Mouse (Mus musculus) intestine, postnatal 0 days (tissue): ENCODE measurements around the gene Hes5. TPM values are rescaled to one million over a fixed set of nuclear protein-coding genes. Genes with fewer than 3 reads are reported as not detected.

Experiments
- ATAC-seq: fragments of 200-750 bp; cut with Nextera tagmentation; 2 replicates; pipeline ENCODE4 v1.8.0; 2017; ENCODE audit warnings: mild to moderate bottlenecking, moderate TSS enrichment, moderate library complexity
- H3K27ac ChIP-seq: fragments of 300-500 bp; sonication (generic); 2 replicates; pipeline ENCODE4 v1.5.1; 2014; ENCODE audit warnings: mild to moderate bottlenecking, low read depth, low read length, moderate library complexity
- H3K27me3 ChIP-seq: fragments of 300-500 bp; sonication (generic); replicated peaks from 2 replicates; pipeline ENCODE4 v1.6.1; 2014; ENCODE audit warnings: low read length, mixed read lengths; ENCODE audit not compliant: control insufficient read depth, insufficient read depth
- H3K36me3 ChIP-seq: fragments of 300-500 bp; sonication (generic); 2 replicates; pipeline ENCODE4 v1.6.1; 2014; ENCODE audit warnings: mild to moderate bottlenecking, moderate library complexity; ENCODE audit not compliant: control insufficient read depth, insufficient read depth
- H3K4me1 ChIP-seq: fragments of 300-500 bp; sonication (generic); replicated peaks from 2 replicates; pipeline ENCODE4 v1.6.1; 2014; ENCODE audit warnings: antibody characterized with exemption, low read length, mixed read lengths; ENCODE audit not compliant: control insufficient read depth, insufficient read depth
- H3K4me2 ChIP-seq: fragments of 300-500 bp; sonication (generic); replicated peaks from 2 replicates; pipeline ENCODE4 v1.6.1; 2014; ENCODE audit warnings: low read depth, mild to moderate bottlenecking, moderate library complexity
- H3K4me3 ChIP-seq: fragments of 300-500 bp; sonication (generic); 2 replicates; pipeline ENCODE4 v1.5.1; 2014; ENCODE audit warnings: low read depth, low read length
- H3K9ac ChIP-seq: fragments of 300-500 bp; sonication (generic); 2 replicates; pipeline ENCODE4 v1.6.1; 2014; ENCODE audit warnings: mild to moderate bottlenecking, low read depth, low read length
- H3K9me3 ChIP-seq: fragments of 300-500 bp; sonication (generic); 2 replicates; pipeline ENCODE4 v1.6.1; 2016; ENCODE audit warnings: mixed run types; ENCODE audit not compliant: control insufficient read depth
- CTCF ChIP-seq: sonication (generic); IDR thresholded peaks from 2 replicates; pipeline ENCODE4 v1.5.1; 2016; ENCODE audit warnings: low read depth, mild to moderate bottlenecking, control low read depth, antibody characterized with exemption, moderate library complexity
- WGBS: fragments of 180-500 bp; shearing (Covaris S2); extraction: QIAGEN DNeasy Blood & Tissue Kit; methylation state at CpG from one replicate; pipeline ENCODE4 v1.1.7; 2014; 5-methylcytosine and 5-hydroxymethylcytosine counted together
- polyA plus RNA-seq: library from polyadenylated mRNA; unstranded; fragments of >200 nt; fragmentation: Nextera tagmentation; extraction: Ambion mirVana; gene quantifications from 2 replicates; pipeline ENCODE4 v1.2.1, GENCODE M21; 2015

Hes5 gene
- polyA plus RNA-seq, 1 experiment from 2014 or later = 0.29 TPM

- WGBS = 80% methylated on average over 8 of the region's 8 CpGs
- H3K36me3 ChIP-seq = peaks cover 11% of the 10 kb centered on the region; the same call in 1 of the 2 replicates
Measured at GRCm38 (mm10) chr4:155011312-155012025, 50.7 kb downstream of the Hes5 start.

More at GRCm38 (mm10) chr4:155011312-155012025, 50.7 kb downstream of the Hes5 start:
- Histone ChIP-seq H3K9me3 (no peaks in the 10 kb centered on the region), H3K9ac (no peak overlapping the region), H3K27ac (no peak overlapping the region), H3K27me3 (no peaks in the 10 kb centered on the region), H3K4me2 (no peak overlapping the region), H3K4me1 (no peaks in the 10 kb centered on the region), H3K4me3 (no peak overlapping the region)
- ATAC-seq = no peak
- no peak for TF ChIP-seq CTCF

Other genes starting within 250 kb of the Hes5 start
- 0.08 TPM in 1 of 2 replicates, not detected in the other for gene Ttc34, start 123.5 kb upstream of the Hes5 start, polyA plus RNA-seq
- 0.22 and 0.44 TPM in 2 replicates for gene Mmel1, start 91.3 kb upstream of the Hes5 start, polyA plus RNA-seq
- gene Fam213b, start 61.8 kb upstream of the Hes5 start, polyA plus RNA-seq = 66.9 and 68.5 TPM in 2 replicates
- gene Tnfrsf14, start 32.4 kb upstream of the Hes5 start, polyA plus RNA-seq = 1.9 and 2.9 TPM in 2 replicates
- 10.9 and 11.5 TPM in 2 replicates for gene Pank4, start 3.2 kb downstream of the Hes5 start, polyA plus RNA-seq
- gene Plch2, start 95.9 kb downstream of the Hes5 start, polyA plus RNA-seq = 5.3 and 5.7 TPM in 2 replicates
- gene Pex10, start 106.1 kb downstream of the Hes5 start, polyA plus RNA-seq = 11.7 and 12.9 TPM in 2 replicates
- gene Rer1, start 125.5 kb downstream of the Hes5 start, polyA plus RNA-seq = 277 and 297 TPM in 2 replicates
- gene Morn1, start 125.7 kb downstream of the Hes5 start, polyA plus RNA-seq = 1.8 and 2.2 TPM in 2 replicates